Mouse (Mus musculus) activated CD4-positive, CD25-positive, alpha-beta regulatory T cell (primary cell): ENCODE results near the gene Riok2. TPM values are rescaled to one million over a fixed set of nuclear protein-coding genes. Genes with fewer than 3 reads are reported as not detected.

ENCODE experiments used
- polyA plus RNA-seq, 2 experiments: library from polyadenylated mRNA; unstranded; fragments of 100-300 nt; shearing (Covaris generic); gene quantifications; one replicate each; pipeline ENCODE4 v1.2.1; 2017

Gene Riok2
- 10 to 100 TPM; 24.5 to 31.3 TPM for polyA plus RNA-seq

GRCm38 (mm10) chr17:17373918-17374910 is at the start of gene Riok2:
TSS of gene Riok2 (plus strand) at chr17:17374309.

GRCm38 (mm10) chr17:17402222-17403004 is 28.3 kb downstream of the Riok2 start, which contains the start of gene Lix1:
TSS of gene Lix1 (plus strand) at chr17:17402672.

Other genes with a start within 250 kb of the Riok2 start
- gene Lix1, start 28.4 kb downstream of the Riok2 start, polyA plus RNA-seq, result under 1 TPM; 0.38 to 0.48 TPM